Mouse (Mus musculus) hindbrain, embryonic 13.5 days (tissue): ENCODE measurements at regions not wholly inside any gene's neighbourhood (a gene's known extent, or its start where the extent isn't known, plus 50 kb on each side); places are given as distances from the start of the nearest gene placed in this dataset.

ENCODE experiments used
- ATAC-seq: fragments of 200-750 bp; cut with Nextera tagmentation; 2 replicates; pipeline ENCODE4 v1.8.0; 2017; ENCODE audit warnings: moderate TSS enrichment; ENCODE audit not compliant: low FRiP score
- H3K27ac ChIP-seq: fragments of 300-500 bp; sonication (generic); 2 replicates; pipeline ENCODE4 v1.5.1; 2015; ENCODE audit warnings: inconsistent platforms, mild to moderate bottlenecking, moderate library complexity
- H3K27me3 ChIP-seq: fragments of 300-500 bp; sonication (generic); 2 replicates; pipeline ENCODE4 v1.6.1; 2015; ENCODE audit warnings: mild to moderate bottlenecking, inconsistent platforms
- H3K36me3 ChIP-seq: fragments of 300-500 bp; sonication (generic); 2 replicates; pipeline ENCODE4 v1.6.1; 2015; ENCODE audit warnings: mild to moderate bottlenecking, inconsistent platforms
- H3K4me1 ChIP-seq: fragments of 300-500 bp; sonication (generic); replicated peaks from 2 replicates; pipeline ENCODE4 v1.6.1; 2015; ENCODE audit warnings: inconsistent platforms
- H3K4me2 ChIP-seq: fragments of 300-500 bp; sonication (generic); 2 replicates; pipeline ENCODE4 v1.6.1; 2015; ENCODE audit warnings: inconsistent platforms, mild to moderate bottlenecking, moderate library complexity
- H3K4me3 ChIP-seq: fragments of 300-500 bp; sonication (generic); 2 replicates; pipeline ENCODE4 v1.5.1; 2015; ENCODE audit warnings: mild to moderate bottlenecking, inconsistent platforms
- H3K9ac ChIP-seq: fragments of 300-500 bp; sonication (generic); 2 replicates; pipeline ENCODE4 v1.6.1; 2015; ENCODE audit warnings: mild to moderate bottlenecking, inconsistent platforms
- H3K9me3 ChIP-seq: fragments of 300-500 bp; sonication (generic); 2 replicates; pipeline ENCODE4 v1.6.1; 2016; ENCODE audit warnings: inconsistent platforms
- WGBS: fragments of 180-500 bp; shearing (Covaris S2); methylation state at CpG from one replicate; pipeline ENCODE4 v1.1.7; 2015; 5-methylcytosine and 5-hydroxymethylcytosine counted together

DNA sequence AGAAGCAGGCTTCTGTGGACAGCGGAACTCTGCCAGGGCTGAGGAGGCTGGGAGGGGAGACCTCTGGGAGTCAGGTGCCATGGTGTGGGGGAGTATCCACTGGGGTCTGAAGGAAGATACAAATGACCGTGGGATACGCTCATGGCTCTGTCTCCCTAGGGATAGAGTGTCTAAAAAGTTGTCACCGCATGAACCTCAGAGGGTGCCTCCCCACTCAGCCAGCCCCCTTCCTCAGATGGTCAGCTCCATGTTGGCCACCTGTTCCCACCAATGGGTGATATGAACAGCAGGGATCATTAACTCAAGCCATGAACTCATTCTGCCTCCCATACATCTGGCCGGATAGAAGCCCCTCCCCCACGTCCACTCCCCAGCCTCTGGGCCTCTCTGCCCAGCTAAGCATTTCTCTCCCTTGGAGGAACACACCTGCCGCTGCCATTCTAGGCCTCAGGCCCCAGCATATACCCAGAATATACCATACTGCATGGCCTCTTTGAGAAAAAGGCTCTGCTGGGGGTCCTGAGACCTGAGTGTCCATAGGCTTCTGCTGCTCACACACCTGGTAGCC, 134.1 kb upstream of the Lhx1 start:
- Histone ChIP-seq H3K27ac (no peak overlapping the region), H3K4me2 (no peak overlapping the region), H3K4me3 (no peak overlapping the region), H3K36me3 (no peaks in the 10 kb centered on the region), H3K9ac (no peak overlapping the region), H3K27me3 (peaks cover 31% of the 10 kb centered on the region), H3K4me1 (peaks cover 25% of the 10 kb centered on the region), H3K9me3 (no peaks in the 10 kb centered on the region)
- 81% methylated on average over 7 of the region's 7 CpGs for WGBS
- ATAC-seq, result no peak

DNA sequence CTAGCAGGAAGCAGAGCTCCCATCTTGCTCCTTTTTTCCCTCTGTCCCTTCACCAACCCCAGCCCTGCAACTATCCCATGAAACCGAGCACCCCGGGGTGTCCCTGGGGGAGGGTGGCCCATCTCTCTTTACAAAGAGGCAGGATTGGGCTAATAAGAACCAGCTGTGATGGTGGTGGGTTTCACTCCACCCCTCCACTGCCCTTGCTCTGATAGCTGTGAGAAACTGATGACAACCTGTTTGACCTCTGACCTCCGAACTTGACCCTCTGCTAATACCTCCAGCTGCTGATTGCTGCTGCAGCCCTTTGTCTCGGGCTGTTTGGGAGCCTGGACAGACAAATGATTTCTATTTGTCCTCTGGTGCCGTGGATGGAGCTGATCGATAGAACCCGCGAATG, 128.1 kb upstream of the Lhx1 start:
- Histone ChIP-seq H3K36me3 (no peaks in the 10 kb centered on the region), H3K9me3 (no peaks in the 10 kb centered on the region), H3K4me2 (no peak overlapping the region), H3K4me1 (peaks cover 11% of the 10 kb centered on the region), H3K27me3 (peaks cover 13% of the 10 kb centered on the region; the same call in 1 of the 2 replicates), H3K4me3 (no peak overlapping the region), H3K9ac (0 out of 2 replicates have a peak overlapping the region, but pooled peaks have one; percentile 24), H3K27ac (peak overlapping the region; percentile 62; the same call in 1 of the 2 replicates)
- WGBS, result 30% methylated on average over 8 of the region's 8 CpGs
- no peak for ATAC-seq

DNA sequence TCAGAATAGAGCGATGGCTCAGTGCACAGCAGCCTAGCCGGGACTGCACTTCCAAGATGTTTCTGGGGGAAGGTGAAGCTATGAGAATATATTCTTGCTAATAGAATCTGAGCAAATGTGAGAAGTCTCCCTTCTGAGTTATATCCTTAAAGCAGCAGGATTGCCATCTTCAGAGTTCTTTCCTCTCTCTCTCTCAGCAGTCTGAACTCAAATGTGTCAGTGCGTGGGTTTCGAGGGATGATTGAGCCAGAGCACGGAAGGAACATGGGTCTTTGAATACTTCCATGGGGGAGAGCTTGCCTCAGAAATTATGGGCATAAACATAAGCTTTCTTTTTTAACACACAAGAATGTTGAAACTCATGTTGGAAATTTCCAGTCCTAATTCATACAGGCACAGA, 123.6 kb upstream of the Lhx1 start:
- no peaks in the 10 kb centered on the region for H3K36me3 ChIP-seq
- 97% methylated on average over 5 of the region's 5 CpGs for WGBS
- H3K4me1 ChIP-seq, result peaks cover 8% of the 10 kb centered on the region
- peaks cover 9% of the 10 kb centered on the region; the same call in 1 of the 2 replicates for H3K9me3 ChIP-seq
- ATAC-seq, result no peak
- no peak overlapping the region for H3K4me2 ChIP-seq
- H3K27me3 ChIP-seq, result peaks cover 12% of the 10 kb centered on the region; the same call in 1 of the 2 replicates
- H3K27ac ChIP-seq, result no peak overlapping the region
- no peak overlapping the region for H3K4me3 ChIP-seq
- H3K9ac ChIP-seq, result no peak overlapping the region

DNA sequence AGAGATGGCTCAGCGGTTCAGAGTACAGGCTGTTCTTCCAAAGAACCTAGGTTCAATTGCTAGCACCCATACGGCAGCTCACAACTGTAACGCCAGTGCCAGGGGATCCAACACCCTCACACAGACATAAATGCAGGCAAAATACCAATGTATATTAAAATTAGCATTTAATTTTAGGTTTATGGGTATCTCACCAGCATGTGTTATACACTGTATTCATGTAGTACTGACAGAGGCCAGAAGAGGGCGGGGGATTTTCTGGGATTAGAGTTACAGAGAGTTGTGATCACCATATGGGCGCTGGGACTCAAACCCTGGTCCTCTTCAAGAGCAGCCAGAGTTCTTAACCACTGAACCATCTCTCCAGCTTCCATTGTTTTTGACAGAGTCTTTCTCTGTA, 121.8 kb upstream of the Lhx1 start:
- no peak for ATAC-seq
- WGBS, result 90% methylated on average over 5 of the region's 5 CpGs

DNA sequence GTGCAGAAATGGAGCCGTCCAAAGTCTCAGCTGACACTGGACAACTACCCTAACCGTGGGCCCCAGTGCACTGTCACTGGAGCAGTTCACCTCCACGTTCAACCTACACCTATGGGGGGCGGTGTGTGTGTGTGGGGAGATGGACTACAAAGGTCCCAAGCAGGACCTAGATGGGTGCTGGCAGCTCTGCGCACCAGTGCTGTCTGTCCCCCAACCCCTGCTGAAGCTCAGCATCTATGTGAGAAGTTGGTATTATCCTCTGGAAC, 117.7 kb upstream of the Lhx1 start:
- Histone ChIP-seq H3K36me3 (no peaks in the 10 kb centered on the region), H3K27ac (peak overlapping the region; percentile 88), H3K9me3 (peaks cover 8% of the 10 kb centered on the region; the same call in 1 of the 2 replicates), H3K4me1 (peaks cover 50% of the 10 kb centered on the region), H3K4me2 (peak overlapping the region; percentile 86), H3K27me3 (peaks cover 38% of the 10 kb centered on the region), H3K9ac (peak overlapping the region; percentile 86), H3K4me3 (peak overlapping the region; percentile 49)
- no peak for ATAC-seq
- 43% methylated on average over 5 of the region's 5 CpGs for WGBS

More for the DNA sequence above, 121.8 kb upstream of the Lhx1 start:
- Histone ChIP-seq H3K9ac (no peak overlapping the region), H3K27me3 (peaks cover 25% of the 10 kb centered on the region; the same call in 1 of the 2 replicates), H3K36me3 (no peaks in the 10 kb centered on the region), H3K4me2 (no peak overlapping the region), H3K9me3 (peaks cover 9% of the 10 kb centered on the region; the same call in 1 of the 2 replicates), H3K27ac (no peak overlapping the region), H3K4me3 (no peak overlapping the region), H3K4me1 (peaks cover 20% of the 10 kb centered on the region)

DNA sequence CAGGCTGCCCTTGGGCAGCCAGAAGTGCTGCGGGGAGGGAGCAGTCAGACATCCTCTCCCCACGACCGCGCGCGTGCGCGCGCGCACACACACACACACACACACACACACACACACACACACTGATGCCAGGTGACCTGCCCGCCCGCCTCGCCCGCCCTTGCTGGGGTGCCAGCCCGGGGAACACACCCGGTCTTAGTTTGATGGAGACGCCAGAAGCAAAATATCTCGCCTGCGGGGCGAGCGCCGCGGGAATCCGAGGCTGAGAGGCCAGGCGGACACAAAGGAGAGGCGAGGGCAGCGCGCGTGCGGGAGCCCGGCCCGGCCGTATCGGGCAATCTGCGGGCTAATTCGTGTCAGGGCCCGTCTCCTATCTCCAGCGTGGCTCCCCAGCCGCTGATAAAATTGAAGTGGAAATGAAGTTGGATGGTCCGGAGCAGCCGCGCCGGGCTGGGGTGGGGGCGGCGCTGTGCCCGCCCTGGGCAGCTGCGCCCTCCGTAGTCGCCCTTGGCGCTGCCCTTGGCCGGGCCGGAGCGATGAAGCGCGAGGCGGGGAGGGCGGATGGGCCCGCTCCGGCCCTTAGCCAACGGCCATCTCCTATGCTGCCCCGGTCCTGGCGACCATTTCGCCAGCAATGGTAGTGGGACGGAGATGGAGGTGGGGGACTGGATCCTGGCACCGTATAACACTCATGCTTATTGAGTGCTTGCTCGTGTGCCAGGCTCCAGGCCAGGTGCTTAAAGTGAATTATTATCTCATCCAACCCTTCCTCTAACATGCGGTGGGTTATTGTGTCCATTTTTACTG, 117.2 kb upstream of the Lhx1 start:
- Histone ChIP-seq H3K36me3 (no peaks in the 10 kb centered on the region), H3K4me3 (peak overlapping the region; percentile 49), H3K4me2 (peak overlapping the region; percentile 86), H3K9ac (peak overlapping the region; percentile 86), H3K9me3 (peaks cover 4% of the 10 kb centered on the region; the same call in 1 of the 2 replicates), H3K4me1 (peaks cover 55% of the 10 kb centered on the region), H3K27me3 (peaks cover 38% of the 10 kb centered on the region), H3K27ac (peak overlapping the region; percentile 88)
- ATAC-seq, result peak; percentile 71
- 2% methylated on average over 63 of the region's 67 CpGs for WGBS

DNA sequence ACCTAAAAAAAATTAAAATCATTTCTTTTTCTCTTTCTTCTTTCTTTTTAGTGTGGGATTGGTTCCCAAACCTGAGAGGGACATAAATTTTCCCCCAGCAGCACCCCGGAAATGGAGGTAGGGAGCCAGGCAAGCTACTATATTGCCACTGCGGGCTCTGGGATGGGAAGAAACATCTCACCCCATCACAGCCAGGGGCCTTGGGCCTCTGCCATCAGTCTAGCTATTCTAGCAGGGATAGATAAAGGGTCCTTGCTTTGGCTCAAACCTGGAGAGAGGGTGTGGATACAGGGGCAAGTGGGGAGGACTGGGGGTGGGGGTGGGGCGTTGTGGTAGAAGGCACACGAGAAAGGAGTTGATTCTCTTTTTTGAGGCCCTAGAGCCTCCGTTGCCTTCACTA, 116.3 kb upstream of the Lhx1 start:
- Histone ChIP-seq H3K27me3 (peaks cover 39% of the 10 kb centered on the region), H3K4me2 (peak overlapping the region; percentile 86), H3K27ac (peak overlapping the region; percentile 88), H3K9me3 (no peaks in the 10 kb centered on the region), H3K4me3 (no peak overlapping the region), H3K9ac (no peak overlapping the region), H3K36me3 (no peaks in the 10 kb centered on the region), H3K4me1 (peaks cover 64% of the 10 kb centered on the region)
- WGBS, result 16% methylated on average over 5 of the region's 5 CpGs
- ATAC-seq, result no peak

DNA sequence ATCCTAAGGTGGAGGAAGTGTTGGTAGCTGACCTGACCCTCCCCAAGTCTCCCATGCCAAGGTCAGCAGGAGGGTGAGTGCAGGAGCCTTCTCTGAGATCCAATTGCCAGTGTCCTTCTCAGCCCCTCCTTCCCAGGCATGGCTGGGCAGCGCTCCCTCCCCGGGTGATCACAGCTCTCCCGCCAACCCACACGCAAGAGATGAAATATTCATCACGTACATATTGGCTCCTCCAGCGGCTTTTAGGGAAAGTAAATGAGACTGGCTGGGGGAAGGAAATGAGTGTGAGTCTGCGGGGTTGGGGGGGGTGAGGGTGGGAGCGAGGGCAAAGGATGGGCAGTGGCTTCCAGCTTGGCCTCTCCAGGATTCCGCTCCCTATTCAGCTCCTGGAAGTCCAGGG, 113.0 kb upstream of the Lhx1 start:
- no peak overlapping the region for H3K4me3 ChIP-seq
- ATAC-seq, result no peak
- 6% methylated on average over 8 of the region's 9 CpGs for WGBS
- H3K27me3 ChIP-seq, result peaks cover 41% of the 10 kb centered on the region
- no peaks in the 10 kb centered on the region for H3K36me3 ChIP-seq
- no peak overlapping the region for H3K9ac ChIP-seq
- no peak overlapping the region for H3K4me2 ChIP-seq
- H3K27ac ChIP-seq, result peak overlapping the region; percentile 73; the same call in 1 of the 2 replicates
- H3K4me1 ChIP-seq, result peaks cover 60% of the 10 kb centered on the region
- H3K9me3 ChIP-seq, result no peaks in the 10 kb centered on the region

DNA sequence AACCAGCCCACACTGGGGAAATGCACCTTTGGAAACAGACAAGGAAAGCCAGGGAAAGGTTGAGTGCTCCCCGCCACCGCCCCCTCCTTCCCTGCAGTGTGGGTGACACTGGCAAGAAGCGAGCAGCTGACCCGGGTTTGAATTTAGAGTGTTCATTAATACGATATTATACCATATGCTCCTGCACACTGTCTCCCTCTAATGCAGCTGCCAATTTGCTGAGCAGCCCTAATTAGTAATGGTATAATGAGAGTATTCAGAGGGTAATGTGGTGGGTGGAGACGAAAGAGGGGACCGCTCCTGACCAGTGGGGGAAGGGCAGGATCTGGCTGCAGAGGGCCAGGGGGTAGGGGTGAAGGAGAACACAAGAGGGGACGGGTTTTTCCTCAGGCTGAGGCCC, 111.9 kb upstream of the Lhx1 start:
- Histone ChIP-seq H3K9me3 (no peaks in the 10 kb centered on the region), H3K4me1 (peaks cover 49% of the 10 kb centered on the region), H3K9ac (0 out of 2 replicates have a peak overlapping the region, but pooled peaks have one; percentile 10), H3K4me3 (no peak overlapping the region), H3K27ac (peak overlapping the region; percentile 73), H3K36me3 (no peaks in the 10 kb centered on the region), H3K27me3 (peaks cover 37% of the 10 kb centered on the region), H3K4me2 (no peak overlapping the region)
- 9% methylated on average over 8 of the region's 8 CpGs for WGBS
- peak; percentile 47 for ATAC-seq

DNA sequence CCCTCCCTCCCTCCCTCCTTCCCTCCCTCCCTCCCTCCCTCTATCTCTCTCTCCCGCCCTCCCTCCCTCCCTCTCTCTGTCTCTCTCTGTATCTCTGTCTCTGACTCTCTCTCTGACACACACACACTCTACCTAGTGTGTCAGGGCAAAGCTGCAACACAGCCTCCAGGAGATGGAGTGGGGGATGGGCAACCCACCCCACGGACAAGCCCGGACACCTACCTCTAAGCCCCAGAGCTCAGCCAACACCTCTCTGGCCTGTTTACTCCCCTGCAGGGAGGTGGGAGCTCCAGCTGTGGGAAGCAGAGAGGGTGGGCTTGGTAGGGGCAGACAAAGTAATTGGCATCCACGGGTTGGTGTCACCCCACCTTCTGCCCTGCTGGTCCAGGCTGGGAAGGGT, 109.7 kb upstream of the Lhx1 start:
- Histone ChIP-seq H3K4me1 (peaks cover 36% of the 10 kb centered on the region), H3K9ac (no peak overlapping the region), H3K27me3 (peaks cover 33% of the 10 kb centered on the region), H3K9me3 (no peaks in the 10 kb centered on the region), H3K4me3 (no peak overlapping the region), H3K27ac (no peak overlapping the region), H3K4me2 (no peak overlapping the region), H3K36me3 (no peaks in the 10 kb centered on the region)
- WGBS, result 54% methylated on average over 3 of the region's 4 CpGs
- no peak for ATAC-seq

DNA sequence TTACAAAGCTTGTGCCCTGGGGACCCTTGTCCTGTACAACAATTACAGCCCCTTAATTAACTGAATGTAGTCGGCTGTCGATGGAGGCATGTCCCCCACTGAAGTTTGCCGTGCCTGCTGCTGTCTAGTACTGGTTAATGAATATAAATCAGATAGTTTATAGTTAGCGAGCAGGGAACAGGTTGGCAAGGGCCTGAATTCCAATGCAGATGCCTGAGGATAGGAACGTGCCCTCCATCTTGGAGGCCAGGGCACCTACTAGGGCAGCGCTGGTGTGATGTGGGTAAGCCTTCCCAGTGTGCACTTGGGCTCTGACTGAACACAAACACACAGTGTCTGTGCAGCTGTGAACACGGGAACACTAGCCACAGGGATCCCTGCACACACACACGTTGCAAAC, 108.0 kb upstream of the Lhx1 start:
- Histone ChIP-seq H3K4me1 (peaks cover 28% of the 10 kb centered on the region), H3K27me3 (peaks cover 27% of the 10 kb centered on the region), H3K36me3 (no peaks in the 10 kb centered on the region), H3K4me2 (no peak overlapping the region), H3K9ac (no peak overlapping the region), H3K9me3 (no peaks in the 10 kb centered on the region), H3K4me3 (no peak overlapping the region), H3K27ac (no peak overlapping the region)
- WGBS, result 55% methylated on average over 8 of the region's 8 CpGs
- no peak for ATAC-seq

DNA sequence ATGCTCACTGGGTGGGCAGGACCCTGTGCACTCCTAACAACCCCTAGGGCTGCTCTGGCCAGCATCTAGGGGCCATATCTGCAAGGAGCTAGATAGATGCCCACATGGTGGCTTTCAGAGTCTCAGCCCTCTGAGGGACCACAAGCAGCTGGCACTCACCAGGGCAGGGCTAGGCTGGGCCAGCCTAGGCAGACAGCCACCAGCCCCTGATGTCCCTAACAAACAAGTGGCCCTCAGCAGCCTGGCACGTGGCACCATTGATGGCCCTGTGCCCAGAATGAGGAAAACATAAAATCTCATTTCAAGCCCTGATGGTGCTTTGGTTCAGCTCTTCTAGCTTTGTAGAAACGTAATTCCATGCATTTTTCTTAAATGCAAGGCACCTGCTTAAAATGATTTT, 102.8 kb upstream of the Lhx1 start:
- no peak for ATAC-seq
- H3K4me3 ChIP-seq, result no peak overlapping the region
- peaks cover 21% of the 10 kb centered on the region for H3K4me1 ChIP-seq
- no peak overlapping the region for H3K4me2 ChIP-seq
- WGBS, result 70% methylated on average over 2 of the region's 2 CpGs
- no peaks in the 10 kb centered on the region for H3K36me3 ChIP-seq
- H3K27me3 ChIP-seq, result peaks cover 29% of the 10 kb centered on the region
- no peak overlapping the region for H3K9ac ChIP-seq
- no peaks in the 10 kb centered on the region for H3K9me3 ChIP-seq
- no peak overlapping the region for H3K27ac ChIP-seq

DNA sequence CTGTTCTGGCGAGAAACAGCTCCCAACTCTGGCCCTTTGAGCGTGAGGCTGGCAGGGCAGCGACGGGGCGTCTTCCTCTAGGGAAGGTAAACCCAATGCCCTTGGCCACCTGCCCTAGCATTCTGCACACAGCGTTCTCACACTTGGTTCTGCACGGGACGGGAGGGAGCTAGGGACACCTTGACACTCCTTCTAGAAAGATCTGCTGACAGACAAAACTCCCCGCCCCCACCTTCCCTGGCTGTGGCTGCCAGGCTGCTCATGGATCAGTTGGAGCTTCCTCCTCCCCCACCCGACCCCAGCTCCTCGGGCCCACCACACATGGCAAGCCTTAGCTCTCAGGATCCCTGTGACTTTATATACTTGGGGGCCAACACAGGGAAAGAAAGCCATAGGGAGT, 102.3 kb upstream of the Lhx1 start:
- H3K9me3 ChIP-seq, result no peaks in the 10 kb centered on the region
- peaks cover 31% of the 10 kb centered on the region; the same call in 1 of the 2 replicates for H3K27me3 ChIP-seq
- no peak overlapping the region for H3K4me2 ChIP-seq
- no peak overlapping the region for H3K27ac ChIP-seq
- H3K36me3 ChIP-seq, result no peaks in the 10 kb centered on the region
- no peak overlapping the region for H3K4me3 ChIP-seq
- no peak for ATAC-seq
- H3K4me1 ChIP-seq, result peaks cover 21% of the 10 kb centered on the region
- H3K9ac ChIP-seq, result no peak overlapping the region
- WGBS, result 72% methylated on average over 11 of the region's 11 CpGs
